Mouse (Mus musculus): ENCODE data around the gene Cx3cr1.

DNA sequence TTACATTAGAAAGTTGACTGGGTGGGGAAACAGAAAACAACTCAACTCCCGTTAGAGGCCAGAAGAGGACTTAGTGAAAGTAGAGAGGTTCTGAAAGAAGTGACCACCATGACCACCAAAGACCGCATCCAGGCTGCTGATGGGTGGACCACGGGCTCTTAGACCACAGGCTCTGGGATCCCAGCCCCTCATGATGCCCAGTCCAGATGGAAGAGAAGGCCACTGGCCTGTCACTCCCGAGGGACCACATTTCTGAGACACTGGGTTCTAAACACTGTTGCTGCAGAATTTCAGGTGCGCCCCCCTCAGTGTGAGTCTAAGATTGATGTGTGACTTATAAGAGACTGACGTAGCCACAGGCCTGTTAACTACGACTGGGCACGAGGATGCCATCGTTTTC lies 180.2 kb downstream of the Cx3cr1 start:
- TF ChIP-seq CTCF (IDR thresholded peaks at IDR 0.05) (no peak), POLR2A (IDR thresholded peaks at IDR 0.05; ENCODE audit: insufficient read depth, low read depth, low read length) (no peak)
